Mouse (Mus musculus): ENCODE measurements at regions not wholly inside any gene's neighbourhood (a gene's known extent, or its start where the extent isn't known, plus 50 kb on each side); places are given as distances from the start of the nearest gene placed in this dataset.
A peak's percentile ranks its signal among the peaks of the same experiment; 100 is the strongest.

DNA sequence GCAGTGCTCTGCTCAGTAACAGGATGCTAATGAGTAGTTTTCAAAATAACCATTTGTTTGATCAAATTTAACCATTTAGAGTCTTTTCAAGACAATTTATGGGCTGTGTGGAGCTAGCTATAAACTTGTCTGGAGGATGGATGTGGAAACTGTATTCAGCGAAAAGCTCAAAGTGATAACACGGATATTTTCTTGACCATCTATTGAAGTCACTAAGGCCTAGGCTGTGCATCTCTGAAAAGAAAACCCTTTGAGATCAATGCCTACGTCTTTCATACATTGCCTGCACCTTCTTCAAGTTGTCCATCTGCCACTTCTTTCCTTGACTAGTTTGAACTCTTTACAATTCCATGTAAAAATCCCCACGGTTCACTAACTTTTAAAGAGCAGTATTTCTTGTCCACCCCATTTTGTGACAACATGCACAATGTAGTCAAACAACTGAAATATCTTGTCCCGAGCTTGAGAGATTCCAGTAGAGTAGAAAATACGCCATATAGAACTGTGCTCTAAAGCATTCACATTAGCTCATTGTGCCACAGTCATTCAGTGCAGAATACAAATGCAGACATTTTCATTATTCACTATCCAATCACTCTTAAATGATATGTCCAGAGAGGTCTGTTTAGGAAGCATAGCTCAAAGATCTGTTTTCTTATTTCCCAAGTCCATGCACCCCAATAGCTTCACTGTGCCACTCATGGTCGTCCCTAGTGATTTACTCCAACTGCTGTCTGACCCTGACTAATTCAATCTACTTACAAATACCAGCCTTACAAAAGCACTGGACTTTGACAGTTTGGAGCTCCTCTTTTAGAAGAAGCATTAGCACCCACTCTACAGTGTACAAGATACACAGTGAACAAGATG lies 165.7 kb upstream of the 4930447F04Rik start:
- ATAC-seq (ENCODE audit: insufficient read depth, low FRiP score, low TSS enrichment), result peak; percentile 89

DNA sequence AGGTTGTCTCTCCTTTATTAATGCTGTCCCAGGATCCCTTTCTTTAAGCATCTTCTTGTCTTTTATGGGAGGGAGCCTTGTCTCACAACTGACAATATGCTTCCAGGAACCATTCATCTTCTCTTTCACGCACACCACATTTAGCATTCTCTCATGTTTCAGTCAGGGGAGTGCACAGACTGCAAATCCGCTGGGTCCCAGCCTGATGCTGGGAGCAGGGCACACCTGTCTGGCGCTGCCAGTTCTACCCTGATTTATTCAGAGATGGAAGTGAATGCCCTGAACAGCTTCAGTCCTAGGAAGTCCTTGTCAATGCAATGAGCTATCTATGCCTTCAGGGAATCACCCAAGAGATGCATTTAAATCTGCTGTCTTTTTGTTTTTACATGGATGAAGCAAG lies 161.0 kb upstream of the 4930447F04Rik start:
- DNase-seq (ENCODE audit: low spot score), result no peak
- Histone ChIP-seq H3K9me3 (ENCODE audit: control insufficient read depth, low read length) (no peaks in the 10 kb centered on the region), H3K4me3 (ENCODE audit: low read depth, low read length) (no peak overlapping the region), H3K36me3 (ENCODE audit: control insufficient read depth, insufficient read depth, low read length) (no peaks in the 10 kb centered on the region), H3K9ac (ENCODE audit: low read length) (no peak overlapping the region), H3K4me2 (ENCODE audit: low read depth) (no peak overlapping the region), H3K4me1 (ENCODE audit: control insufficient read depth, insufficient read depth, low read length) (no peaks in the 10 kb centered on the region), H3K27ac (ENCODE audit: low read depth, low read length) (no peak overlapping the region), H3K27me3 (ENCODE audit: control insufficient read depth, insufficient read depth, low read length) (no peaks in the 10 kb centered on the region)
- WGBS, result 48% methylated on average over 3 of the region's 3 CpGs
- ATAC-seq (ENCODE audit: insufficient read depth, low FRiP score, low TSS enrichment), result no peak

More for the DNA sequence above, 165.7 kb upstream of the 4930447F04Rik start:
- no peak overlapping the region for H3K27ac ChIP-seq (ENCODE audit: low read depth, low read length)
- H3K27me3 ChIP-seq (ENCODE audit: control insufficient read depth, insufficient read depth, low read length), result no peaks in the 10 kb centered on the region
- 61% methylated on average over 7 of the region's 7 CpGs for WGBS
- no peaks in the 10 kb centered on the region for H3K36me3 ChIP-seq (ENCODE audit: control insufficient read depth, insufficient read depth, low read length)
- H3K4me2 ChIP-seq (ENCODE audit: low read depth), result no peak overlapping the region
- H3K4me3 ChIP-seq (ENCODE audit: low read depth, low read length), result no peak overlapping the region
- no peaks in the 10 kb centered on the region for H3K4me1 ChIP-seq (ENCODE audit: control insufficient read depth, insufficient read depth, low read length)
- H3K9me3 ChIP-seq (ENCODE audit: control insufficient read depth, low read length), result no peaks in the 10 kb centered on the region
- DNase-seq (ENCODE audit: low spot score), result no peak
- H3K9ac ChIP-seq (ENCODE audit: low read length), result no peak overlapping the region

DNA sequence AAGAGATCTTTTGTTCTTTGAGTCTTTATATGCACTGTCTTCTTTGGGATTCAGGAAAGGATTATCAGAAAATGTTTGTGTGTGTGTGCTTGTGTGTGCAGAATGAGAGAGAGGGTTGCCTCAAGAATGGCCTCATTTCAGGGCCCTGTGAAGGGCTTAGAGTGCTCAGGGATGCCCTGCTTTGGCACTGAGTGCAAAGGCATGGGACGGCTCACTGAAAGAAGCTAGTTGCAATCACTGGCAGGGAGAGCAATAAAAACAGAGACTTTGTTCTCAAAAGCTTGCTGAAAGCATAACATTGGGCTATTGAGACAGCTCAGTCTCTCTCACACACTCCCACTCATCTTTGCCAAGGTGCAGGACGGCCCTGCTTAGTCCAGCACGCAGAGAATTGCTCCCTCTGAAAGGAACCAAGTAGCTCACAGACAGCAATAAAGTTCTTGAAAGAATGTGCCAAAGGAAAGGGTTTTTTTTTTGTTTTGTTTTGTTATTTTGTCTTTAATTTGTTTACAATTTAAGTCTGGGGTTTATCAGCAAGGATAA lies 157.5 kb upstream of the 4930447F04Rik start:
- no peak overlapping the region for H3K4me2 ChIP-seq (ENCODE audit: low read depth)
- WGBS, result 43% methylated on average over 3 of the region's 3 CpGs
- DNase-seq (ENCODE audit: low spot score) (no peak), ATAC-seq (ENCODE audit: insufficient read depth, low FRiP score, low TSS enrichment) (no peak)
- H3K9me3 ChIP-seq (ENCODE audit: control insufficient read depth, low read length), result no peaks in the 10 kb centered on the region
- H3K36me3 ChIP-seq (ENCODE audit: control insufficient read depth, insufficient read depth, low read length), result no peaks in the 10 kb centered on the region
- no peaks in the 10 kb centered on the region for H3K27me3 ChIP-seq (ENCODE audit: control insufficient read depth, insufficient read depth, low read length)
- no peak overlapping the region for H3K27ac ChIP-seq (ENCODE audit: low read depth, low read length)
- no peak overlapping the region for H3K9ac ChIP-seq (ENCODE audit: low read length)
- H3K4me3 ChIP-seq (ENCODE audit: low read depth, low read length), result no peak overlapping the region
- H3K4me1 ChIP-seq (ENCODE audit: control insufficient read depth, insufficient read depth, low read length), result no peaks in the 10 kb centered on the region

Data from neural tube, embryonic 11.5 days (tissue).